Mouse (Mus musculus) erythroblast, adult 5-6 weeks (primary cell): ENCODE results near the gene Tbc1d10a. TPM values are rescaled to one million over a fixed set of nuclear protein-coding genes. Genes with fewer than 3 reads are reported as not detected.

ENCODE experiments used
- ATAC-seq: replicated peaks from 2 replicates; pipeline ENCODE4 v1.8.0; 2016; ENCODE audit warnings: moderate number of reproducible peaks, mild to moderate bottlenecking, moderate TSS enrichment, inconsistent platforms; ENCODE audit not compliant: poor library complexity, low FRiP score, severe bottlenecking
- total RNA-seq, 2 experiments: library from RNA; stranded (forward) in 1 of 2; stranded (reverse) in 1 of 2; fragments of 150-400 nt in 1 of 2; fragments of 200-764, 138-1000 nt in 1 of 2; gene quantifications; 2 replicates each; pipeline versions ENCODE4 v1.2.3 to v1.2.4; 2015 to 2017; ENCODE audit warnings: low replicate concordance in 2 of 2

The Tbc1d10a gene
- total RNA-seq, 2 experiments from 2014 or later: 1.4 to 3.5 TPM

DNA sequence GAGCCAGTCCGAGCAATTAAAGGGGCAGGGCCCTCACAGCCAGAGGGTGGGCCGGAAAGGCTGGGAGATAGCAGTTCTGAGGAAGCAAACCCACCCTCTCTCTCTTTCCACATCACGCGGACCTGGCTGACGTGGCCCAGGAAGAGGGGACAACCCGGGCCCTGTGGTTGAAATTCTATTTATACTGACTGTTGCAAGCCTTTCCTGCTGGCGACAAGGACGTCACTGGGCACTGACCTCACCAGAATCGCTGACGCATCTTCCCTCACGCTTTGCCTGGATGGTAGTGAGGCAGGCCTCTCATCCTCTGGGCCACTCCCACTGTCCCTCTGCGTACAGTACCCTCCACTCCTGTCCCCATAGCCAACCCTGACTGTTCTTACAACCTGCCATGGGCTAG lies 46.1 kb downstream of the Tbc1d10a start:
- ATAC-seq: no peak

DNA sequence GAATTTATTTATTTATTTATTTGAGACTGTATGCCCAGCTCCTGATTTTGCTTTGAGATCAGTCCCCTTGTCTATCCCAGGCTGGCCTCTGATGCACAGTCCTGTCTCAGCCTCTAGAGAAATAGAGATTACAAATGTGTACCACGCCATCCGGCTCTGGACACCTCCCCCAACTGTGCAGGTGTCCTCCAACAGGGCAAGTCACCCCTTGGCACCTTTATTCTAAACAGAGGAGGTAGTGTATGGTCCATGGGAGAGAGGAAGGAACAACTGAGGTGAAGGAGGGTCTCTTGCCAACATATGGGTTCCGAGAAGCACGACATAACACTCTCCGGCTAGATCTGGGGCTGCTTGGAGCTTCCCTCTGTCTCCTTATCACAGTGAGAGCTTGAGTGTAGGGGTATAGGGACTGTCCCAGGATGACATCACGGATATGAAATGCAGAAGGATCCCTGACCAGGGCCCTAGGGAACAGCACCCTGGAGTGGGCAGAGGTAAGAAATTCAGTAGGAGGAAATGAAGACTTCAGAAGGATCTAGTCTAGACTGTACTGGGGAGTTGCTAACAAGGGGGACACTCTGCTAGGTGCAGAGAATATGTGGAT lies 48.6 kb downstream of the Tbc1d10a start:
- ATAC-seq: no peak

DNA sequence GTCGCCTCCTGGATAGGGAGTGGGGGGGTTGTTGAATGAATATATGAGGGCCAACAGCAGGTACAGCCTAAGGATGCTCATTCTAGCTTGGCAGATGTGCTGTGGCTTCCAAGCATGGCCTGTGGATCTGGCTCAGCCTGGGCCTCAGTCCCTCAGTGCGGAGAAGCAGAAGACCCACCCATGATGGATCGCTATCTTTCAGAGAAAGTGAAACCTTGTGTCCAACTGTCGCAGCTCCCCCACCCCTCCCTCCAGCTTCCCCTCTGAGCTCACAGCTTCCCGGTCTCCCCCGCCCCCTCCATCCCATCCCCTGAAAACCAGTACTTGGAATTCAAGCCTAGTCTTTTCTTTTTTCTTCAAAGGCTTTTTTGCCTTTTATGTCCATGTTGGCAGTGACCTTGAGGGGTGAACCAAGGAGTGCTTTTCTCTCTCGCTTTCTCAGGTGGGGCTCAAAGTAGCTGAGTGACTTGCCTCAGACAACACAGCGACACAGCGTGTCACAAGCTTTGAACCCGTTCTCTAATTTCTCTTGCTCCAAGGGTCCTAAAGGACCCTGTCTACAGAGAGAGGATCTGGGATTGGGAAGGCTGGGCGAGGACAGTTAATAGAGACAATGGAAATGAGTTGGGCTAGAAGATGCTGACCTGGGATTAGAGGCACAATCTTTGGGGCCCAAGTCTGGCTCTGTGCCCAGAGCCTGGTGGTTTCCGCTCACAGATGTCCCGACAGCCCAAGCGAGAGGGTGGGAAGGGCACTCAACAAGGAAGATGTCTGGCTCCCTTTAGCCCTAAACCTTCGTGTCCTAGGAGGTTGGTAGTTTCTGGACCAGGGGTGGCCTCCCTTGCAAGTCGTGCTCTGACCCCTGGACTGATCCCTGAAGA lies 49.3 kb downstream of the Tbc1d10a start, which contains the start of gene Osm:
Gene Osm, plus strand, starts transcription at position 756 of the 881 bp plus-strand sequence.
- ATAC-seq: peak; percentile 63

DNA sequence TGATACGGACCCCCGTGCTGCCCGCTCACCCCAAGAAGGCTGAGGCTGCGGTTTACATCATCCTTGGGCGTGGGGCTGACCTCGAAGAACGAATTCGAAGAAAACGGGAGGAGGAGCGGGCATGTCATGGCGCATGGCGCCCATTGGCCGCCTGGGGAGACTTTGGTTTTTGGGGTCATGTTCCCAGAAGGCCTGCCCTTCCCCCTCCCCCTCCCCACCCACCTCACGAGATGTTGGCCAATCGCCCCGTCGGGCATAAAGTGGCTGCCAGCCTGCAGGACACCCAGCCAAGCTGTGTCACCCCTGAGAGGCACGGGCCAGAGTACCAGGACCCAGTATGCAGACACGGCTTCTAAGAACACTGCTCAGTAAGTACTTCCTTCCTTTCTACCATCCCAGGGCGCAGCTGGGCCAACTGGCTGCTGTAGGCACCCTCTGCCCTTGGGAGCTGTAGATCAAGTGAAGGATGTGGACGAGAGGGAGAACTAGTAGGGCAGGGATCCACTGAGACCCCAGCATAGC lies 50.0 kb downstream of the Tbc1d10a start:
- peak; percentile 41 for ATAC-seq

DNA sequence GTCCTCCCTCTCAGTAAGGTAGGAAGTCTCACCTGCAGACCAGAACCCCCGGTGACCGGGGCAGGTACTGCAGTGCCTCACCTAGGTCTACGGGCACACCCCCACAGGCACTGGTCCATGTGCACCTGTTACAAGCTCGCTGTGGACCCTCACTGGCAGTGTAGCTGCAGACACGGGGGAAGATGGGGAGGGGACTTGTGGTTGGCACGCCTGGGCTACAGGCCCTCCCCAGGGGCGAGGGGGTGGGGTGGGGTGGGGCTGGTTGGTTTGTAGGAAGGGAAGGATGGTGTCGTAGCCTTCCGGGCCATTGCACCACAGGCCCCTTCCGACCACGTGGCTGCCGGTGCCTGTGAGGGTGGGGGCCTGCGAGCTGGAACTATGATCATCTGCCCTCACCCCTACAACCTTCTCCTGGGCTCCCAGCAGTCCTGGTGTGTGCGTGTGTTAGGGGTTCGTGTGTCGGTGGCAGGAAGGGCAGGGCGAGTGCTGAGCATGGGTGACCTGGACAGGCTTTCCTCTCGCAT lies 50.9 kb downstream of the Tbc1d10a start:
- no peak for ATAC-seq

DNA sequence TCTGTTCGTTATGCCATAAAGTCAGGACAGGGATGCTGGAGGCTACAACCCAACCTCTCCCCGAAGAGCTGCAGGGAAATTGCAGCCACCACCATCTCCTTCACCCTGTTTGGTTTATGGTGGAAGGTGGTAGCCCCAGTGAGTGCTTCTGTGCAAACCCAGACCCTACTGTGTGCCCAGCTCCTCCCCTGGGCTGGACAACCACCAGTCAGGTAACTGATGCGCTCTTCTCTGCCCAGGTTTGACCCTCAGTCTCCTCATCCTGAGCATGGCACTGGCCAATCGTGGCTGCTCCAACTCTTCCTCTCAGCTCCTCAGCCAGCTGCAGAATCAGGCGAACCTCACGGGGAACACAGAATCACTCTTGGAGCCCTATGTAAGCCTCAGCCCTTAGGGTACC lies 51.6 kb downstream of the Tbc1d10a start:
- no peak for ATAC-seq

DNA sequence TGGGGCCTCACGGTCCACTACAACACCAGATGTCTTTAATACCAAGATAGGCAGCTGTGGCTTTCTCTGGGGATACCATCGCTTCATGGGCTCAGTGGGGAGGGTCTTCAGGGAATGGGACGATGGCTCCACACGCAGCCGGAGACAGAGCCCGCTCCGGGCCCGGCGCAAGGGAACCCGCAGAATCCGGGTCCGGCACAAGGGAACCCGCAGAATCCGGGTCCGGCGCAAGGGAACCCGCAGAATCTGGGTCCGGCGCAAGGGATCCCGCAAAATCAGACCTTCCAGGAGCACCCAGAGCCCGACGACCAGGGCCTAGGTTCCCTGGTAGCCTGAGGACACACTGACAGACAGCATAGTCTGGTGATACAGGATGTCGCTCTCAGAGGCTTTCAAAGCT lies 53.1 kb downstream of the Tbc1d10a start:
- ATAC-seq: no peak

DNA sequence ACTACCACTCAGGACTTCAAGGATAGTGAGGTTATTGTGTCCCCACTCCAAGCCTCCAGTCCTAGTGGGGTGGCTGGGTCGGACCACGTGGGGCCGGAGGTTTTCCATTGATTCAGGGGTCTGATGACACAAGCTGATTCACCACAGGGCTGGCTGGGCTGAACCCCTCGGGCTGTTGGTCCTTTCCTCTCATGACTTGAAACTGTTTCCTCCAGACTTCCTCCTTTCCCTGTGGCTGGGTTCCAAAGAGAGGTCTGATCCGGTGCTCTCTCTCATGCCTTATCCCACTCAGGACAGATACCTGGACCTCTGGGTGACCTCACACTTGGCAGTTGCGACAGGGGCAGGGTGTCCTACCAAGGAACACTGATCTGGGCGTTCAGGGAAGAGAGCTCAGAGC lies 53.6 kb downstream of the Tbc1d10a start:
- ATAC-seq: no peak

DNA sequence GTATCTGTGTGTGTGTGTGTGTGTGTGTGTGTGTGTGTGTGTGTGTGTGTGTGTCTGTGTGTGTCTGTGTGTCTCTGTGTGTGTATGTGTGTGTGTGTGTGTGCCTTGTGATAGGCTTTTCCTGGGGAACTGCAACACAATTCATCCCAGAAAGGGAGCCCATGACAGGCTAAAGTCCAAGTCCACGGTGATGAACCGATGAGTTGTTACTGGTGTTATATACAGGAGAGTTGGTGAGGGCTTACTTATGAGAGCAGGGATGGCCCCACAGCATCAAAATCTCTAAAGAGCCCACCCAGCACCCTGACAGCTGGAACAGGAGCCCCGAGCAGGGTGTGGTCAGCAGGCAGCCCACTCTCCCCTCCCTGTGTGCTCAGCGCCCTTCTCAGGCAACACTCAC lies 54.6 kb downstream of the Tbc1d10a start:
- ATAC-seq: no peak

DNA sequence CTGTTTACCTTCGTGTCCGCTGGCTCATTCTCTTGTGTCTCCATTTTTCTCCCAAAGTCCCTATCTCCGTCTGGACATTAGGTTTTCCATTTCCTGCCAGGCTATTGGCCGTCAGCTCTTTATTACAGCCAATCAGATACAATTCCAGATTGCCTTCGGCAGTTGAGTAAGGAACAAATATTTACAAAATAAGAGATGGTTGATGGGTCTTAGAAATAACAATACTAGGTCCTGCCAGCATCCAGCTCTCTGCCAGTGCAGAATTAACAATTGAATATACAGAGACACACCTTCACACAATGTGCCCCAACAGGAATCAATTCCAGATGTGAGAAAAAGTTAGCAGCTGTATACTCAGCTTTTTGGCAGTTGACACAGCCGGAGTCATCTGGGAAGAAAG lies 59.5 kb downstream of the Tbc1d10a start:
- no peak for ATAC-seq

DNA sequence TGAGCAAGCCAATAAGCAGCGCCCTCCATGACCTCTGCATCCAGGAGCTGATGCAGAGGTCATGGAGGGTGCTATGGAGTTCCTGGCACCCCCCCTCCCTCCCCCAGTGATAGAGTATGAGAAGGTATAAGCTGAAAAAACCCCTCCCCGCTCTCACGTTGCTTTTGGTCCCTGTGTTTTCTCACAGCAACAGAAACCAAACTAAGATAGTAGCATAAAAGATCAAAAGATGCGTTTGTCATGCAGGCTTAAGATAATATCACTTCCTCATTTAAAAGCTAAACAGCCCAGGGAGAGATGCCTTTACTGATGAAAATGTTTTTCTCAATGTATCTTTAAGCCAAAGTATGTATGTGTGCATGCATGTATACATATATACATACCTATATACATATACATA lies 60.0 kb downstream of the Tbc1d10a start:
- no peak for ATAC-seq

DNA sequence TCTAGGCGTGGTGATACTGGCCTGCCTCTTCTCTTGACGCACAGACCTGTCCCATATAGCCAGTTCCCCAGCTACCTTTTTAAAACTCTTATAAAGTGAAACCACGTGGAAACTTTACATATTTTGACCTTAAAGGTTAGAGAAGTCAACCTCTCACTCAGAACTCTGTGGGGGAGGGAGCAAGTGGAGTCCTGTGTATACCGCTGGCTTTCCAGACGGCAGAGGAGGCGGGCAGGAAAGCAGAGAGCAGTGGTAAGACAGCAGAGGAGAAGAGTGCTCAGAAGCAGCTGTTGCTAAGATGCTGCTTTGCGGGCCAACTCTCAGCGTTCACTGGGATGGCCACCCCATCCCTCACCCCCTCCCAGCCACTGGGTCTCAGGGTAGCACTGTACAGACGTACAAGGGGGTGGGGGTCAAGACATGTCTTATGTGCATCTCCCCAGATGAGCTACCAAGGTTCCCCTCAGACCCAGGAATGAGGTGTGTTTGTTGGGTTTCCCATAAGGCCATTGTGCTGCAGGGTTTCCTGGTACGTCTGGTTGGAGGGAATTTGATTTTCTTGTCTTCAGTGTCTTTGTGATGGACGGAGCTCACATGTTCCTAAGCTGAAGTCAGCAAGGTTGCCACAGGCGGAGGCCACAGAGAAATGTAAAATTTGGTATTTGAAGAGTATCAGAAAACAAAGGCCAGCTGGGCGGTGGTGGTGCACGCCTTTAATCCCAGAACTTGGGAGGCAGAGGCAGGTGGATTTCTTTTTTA lies 60.8 kb downstream of the Tbc1d10a start:
- no peak for ATAC-seq

DNA sequence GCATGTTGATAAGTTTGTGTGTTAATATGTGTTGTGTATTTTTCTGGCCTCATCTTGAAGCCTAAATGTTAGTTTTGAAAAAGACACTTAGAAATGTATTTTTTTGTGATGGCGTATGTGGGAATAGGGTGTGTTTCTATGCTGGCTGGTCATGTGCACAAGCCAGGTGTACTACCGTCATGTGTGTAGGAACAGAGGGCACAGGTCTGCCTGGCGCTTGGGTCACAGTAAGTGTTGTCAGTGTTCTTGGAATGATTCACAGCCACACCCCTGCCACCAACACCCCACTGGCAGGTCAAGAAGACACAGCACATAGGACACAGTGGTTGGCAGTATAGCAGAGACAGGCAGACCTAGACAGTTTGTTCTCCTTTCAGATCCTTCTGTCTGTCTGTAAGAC lies 62.6 kb downstream of the Tbc1d10a start:
- ATAC-seq: no peak

DNA sequence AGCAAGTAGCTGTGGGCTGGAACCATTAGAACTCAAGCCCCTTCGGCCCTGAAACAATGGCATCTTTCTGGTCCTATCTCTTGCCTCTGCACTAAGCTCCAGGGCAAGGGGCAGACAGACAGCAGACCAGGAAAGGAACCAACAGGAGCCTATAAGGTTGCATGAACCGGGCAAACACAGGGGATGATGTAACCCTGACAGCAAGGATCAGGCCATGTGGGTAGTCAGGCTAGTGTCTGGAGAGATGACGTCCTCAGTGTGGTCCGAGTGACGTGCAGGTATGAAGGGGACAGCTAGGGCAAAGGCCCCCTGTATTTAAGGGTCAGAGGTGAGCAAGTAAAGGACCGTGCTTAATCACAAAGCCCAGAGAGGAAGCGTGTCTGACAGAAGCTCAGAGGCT lies 63.7 kb downstream of the Tbc1d10a start:
- ATAC-seq: no peak

DNA sequence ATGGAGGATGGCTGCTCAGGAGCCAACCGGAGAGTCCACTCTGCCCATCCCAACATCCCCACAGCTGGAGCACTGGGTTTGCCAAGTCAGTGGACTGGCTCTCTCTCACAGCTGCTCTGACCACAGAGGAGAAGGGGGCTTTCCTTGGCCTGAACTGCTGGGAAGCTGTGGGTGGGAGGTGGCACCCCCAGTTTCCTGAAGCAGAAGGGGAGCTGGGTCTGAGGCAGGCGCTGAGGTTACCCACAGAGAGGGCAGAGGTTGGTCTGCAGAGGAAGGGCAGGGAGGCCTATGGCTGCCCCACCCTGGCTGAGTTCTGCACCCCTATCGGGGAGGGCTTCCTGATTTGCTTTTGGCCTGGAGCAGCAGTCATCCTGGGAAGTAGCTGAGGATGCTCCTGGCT lies 64.8 kb downstream of the Tbc1d10a start:
- ATAC-seq: no peak

DNA sequence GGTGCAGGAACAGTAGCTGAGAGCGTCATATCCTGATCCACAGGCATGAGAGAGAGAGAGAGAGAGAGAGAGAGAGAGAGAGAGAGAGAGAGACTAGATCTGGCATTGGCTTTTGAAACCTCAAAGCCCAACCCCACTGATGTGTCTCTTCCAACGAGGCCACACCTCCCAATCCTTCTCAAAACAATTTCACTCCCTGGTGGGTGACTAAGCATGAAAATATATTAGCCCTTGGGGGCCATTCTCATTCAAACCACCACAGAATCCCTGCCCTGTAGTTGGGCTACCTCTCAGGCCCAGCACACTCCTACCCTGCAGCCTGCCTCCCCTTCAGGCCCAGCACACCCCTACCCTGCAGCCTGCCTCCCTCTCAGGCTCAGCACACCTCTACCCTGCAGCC lies 66.3 kb downstream of the Tbc1d10a start:
- no peak for ATAC-seq

DNA sequence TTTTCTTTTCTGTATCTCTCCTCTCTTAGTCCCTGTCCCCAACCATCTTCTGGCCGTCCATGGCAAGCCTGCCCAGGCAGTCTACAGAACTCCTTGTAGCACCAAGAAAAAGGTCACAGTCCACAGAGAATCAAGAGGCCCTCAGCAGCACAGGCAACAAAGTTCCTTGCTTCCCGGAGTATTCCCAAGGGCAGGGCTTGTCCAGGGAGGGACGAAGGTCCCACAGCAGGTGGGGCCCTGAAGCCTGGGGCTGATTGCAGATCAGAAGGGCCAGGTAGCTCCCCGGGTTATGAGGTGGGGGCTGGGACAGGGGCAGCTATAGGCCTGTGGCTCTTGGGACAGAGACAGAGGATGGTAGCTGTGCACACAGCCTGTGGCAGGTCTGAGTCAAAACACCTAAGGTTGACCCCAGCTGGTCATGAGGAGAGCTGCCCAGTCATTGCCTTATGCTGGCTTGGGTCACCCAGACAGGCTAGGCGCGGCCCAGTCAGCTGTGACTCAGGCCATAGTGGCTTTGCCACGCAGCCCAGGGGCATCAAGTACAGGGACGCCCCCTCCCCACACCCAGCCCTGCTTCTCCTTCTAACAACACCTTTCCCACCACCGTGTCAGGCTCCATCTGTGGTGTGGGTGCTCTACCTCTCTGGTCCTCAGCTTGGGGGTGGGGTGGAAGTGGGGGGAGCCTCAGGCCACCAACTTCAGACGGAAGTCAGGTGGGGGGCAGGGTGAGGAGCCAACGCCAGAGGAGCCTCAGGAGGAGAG lies 70.4 kb downstream of the Tbc1d10a start, which contains the start of gene Lif:
Gene Lif, plus strand, starts transcription at position 712 of the 762 bp plus-strand sequence.
- no peak for ATAC-seq

DNA sequence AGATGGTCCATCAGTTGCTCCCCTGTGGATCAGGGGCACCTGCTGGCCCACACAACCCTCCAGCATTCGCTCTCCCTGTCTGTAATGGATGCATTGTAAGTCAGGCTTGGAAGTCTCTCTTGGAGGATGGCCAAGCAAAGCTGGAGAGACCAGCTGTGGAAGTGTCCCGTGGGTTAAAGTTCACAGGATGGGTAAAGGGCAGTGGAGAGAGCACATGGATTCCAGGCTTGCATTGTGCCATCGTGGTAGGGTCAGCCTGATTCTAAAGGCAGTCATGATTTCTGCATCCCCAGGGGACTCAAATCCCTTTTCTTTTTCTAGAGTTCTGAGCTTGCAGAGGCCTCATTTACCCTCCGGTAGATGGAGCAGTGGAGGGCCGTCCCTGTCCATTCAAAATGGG lies 71.2 kb downstream of the Tbc1d10a start:
- no peak for ATAC-seq

DNA sequence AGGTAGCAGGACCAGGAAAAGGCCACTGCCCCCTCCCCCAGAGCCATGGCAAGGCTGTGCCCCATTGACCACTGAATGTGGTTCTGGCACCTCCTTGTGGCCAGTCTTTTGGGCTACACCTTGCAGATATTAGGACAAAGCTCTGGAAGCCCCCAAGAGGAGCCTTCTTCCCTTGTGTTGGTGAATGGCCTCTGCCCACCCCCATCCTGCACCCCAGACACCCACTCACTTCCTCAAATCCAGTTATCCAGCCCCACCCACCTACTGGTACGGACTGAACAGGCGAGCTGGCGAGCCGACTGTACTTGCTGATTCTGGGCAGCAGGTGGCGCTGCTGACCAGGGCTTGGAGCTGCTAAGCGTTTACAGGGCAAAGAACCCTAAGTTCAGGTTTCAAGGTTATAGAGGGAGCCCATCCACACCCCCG lies 72.1 kb downstream of the Tbc1d10a start:
- peak; percentile 86 for ATAC-seq
